Mouse (Mus musculus) hindbrain, embryonic 12.5 days (tissue): ENCODE results near the gene Sox1. TPM values are rescaled to one million over a fixed set of nuclear protein-coding genes. Genes with fewer than 3 reads are reported as not detected.

Experiments used
- ATAC-seq: fragments of 200-750 bp; cut with Nextera tagmentation; 2 replicates; pipeline ENCODE4 v1.8.0; 2017; ENCODE audit warnings: moderate TSS enrichment; ENCODE audit not compliant: low FRiP score
- H3K27ac ChIP-seq: fragments of 300-500 bp; sonication (generic); 2 replicates; pipeline ENCODE4 v1.5.1; 2016; ENCODE audit warnings: mild to moderate bottlenecking
- H3K27me3 ChIP-seq: fragments of 300-500 bp; sonication (generic); 2 replicates; pipeline ENCODE4 v1.6.1; 2016; ENCODE audit warnings: mild to moderate bottlenecking
- H3K36me3 ChIP-seq: fragments of 300-500 bp; sonication (generic); 2 replicates; pipeline ENCODE4 v1.6.1; 2016; ENCODE audit warnings: mild to moderate bottlenecking
- H3K4me1 ChIP-seq: fragments of 300-500 bp; sonication (generic); 2 replicates; pipeline ENCODE4 v1.6.1; 2016
- H3K4me2 ChIP-seq: fragments of 300-500 bp; sonication (generic); replicated peaks from 2 replicates; pipeline ENCODE4 v1.6.1; 2016; ENCODE audit warnings: mild to moderate bottlenecking
- H3K4me3 ChIP-seq: fragments of 300-500 bp; sonication (generic); 2 replicates; pipeline ENCODE4 v1.5.1; 2016; ENCODE audit warnings: mild to moderate bottlenecking
- H3K9ac ChIP-seq: fragments of 300-500 bp; sonication (generic); 2 replicates; pipeline ENCODE4 v1.6.1; 2016; ENCODE audit warnings: mild to moderate bottlenecking, moderate library complexity
- H3K9me3 ChIP-seq: fragments of 300-500 bp; sonication (generic); replicated peaks from 2 replicates; pipeline ENCODE4 v1.6.1; 2016; ENCODE audit warnings: mild to moderate bottlenecking
- WGBS: fragments of 180-500 bp; shearing (Covaris S2); methylation state at CpG from one replicate; pipeline ENCODE4 v1.1.7; 2016; 5-methylcytosine and 5-hydroxymethylcytosine counted together
- polyA plus RNA-seq: library from polyadenylated mRNA; unstranded; fragments of >200 nt; fragmentation: Nextera tagmentation; extraction: Ambion mirVana; gene quantifications from 2 replicates; pipeline ENCODE4 v1.2.1, GENCODE M21; 2016

Sox1 gene
- polyA plus RNA-seq, 1 experiment from 2014 or later = 3.5 TPM

GRCm38 (mm10) chr8:12430173-12430899 is 35.2 kb downstream of the Sox1 start:
- WGBS = under 1% methylated on average over 46 of the region's 46 CpGs
- H3K4me2 ChIP-seq = peak overlapping the region; percentile 55
- peak overlapping the region; percentile 29 for H3K4me3 ChIP-seq
- H3K9ac ChIP-seq = peak overlapping the region; percentile 44; the same call in 1 of the 2 replicates
- ATAC-seq = peak; percentile 76
- H3K4me1 ChIP-seq = peaks cover 55% of the 10 kb centered on the region
- H3K36me3 ChIP-seq = no peaks in the 10 kb centered on the region
- H3K27ac ChIP-seq = peak overlapping the region; percentile 85
- no peaks in the 10 kb centered on the region for H3K9me3 ChIP-seq
- peaks cover 92% of the 10 kb centered on the region for H3K27me3 ChIP-seq

- 1% methylated on average over 51 of the region's 51 CpGs for WGBS
- Histone ChIP-seq H3K27me3 (peaks cover 86% of the 10 kb centered on the region), H3K4me1 (peaks cover 55% of the 10 kb centered on the region), H3K4me2 (peak overlapping the region; percentile 55), H3K27ac (peak overlapping the region; percentile 85), H3K36me3 (no peaks in the 10 kb centered on the region), H3K4me3 (peak overlapping the region; percentile 29), H3K9me3 (no peaks in the 10 kb centered on the region), H3K9ac (peak overlapping the region; percentile 44; the same call in 1 of the 2 replicates)
- peak; percentile 45 for ATAC-seq
Measured at GRCm38 (mm10) chr8:12430900-12431737, 36.0 kb downstream of the Sox1 start.

- WGBS = 49% methylated on average over 6 of the region's 6 CpGs
- no peak overlapping the region for H3K9ac ChIP-seq
- no peak overlapping the region for H3K4me3 ChIP-seq
- ATAC-seq = no peak
- H3K4me1 ChIP-seq = peaks cover 55% of the 10 kb centered on the region
- no peak overlapping the region for H3K27ac ChIP-seq
- H3K9me3 ChIP-seq = no peaks in the 10 kb centered on the region
- peaks cover 81% of the 10 kb centered on the region for H3K27me3 ChIP-seq
- no peaks in the 10 kb centered on the region for H3K36me3 ChIP-seq
- H3K4me2 ChIP-seq = peak overlapping the region; percentile 55
Measured at GRCm38 (mm10) chr8:12431738-12432055, 36.6 kb downstream of the Sox1 start.

- peak overlapping the region; percentile 48; the same call in 1 of the 2 replicates for H3K27ac ChIP-seq
- peaks cover 72% of the 10 kb centered on the region for H3K27me3 ChIP-seq
- peaks cover 53% of the 10 kb centered on the region for H3K4me1 ChIP-seq
- H3K9me3 ChIP-seq = no peaks in the 10 kb centered on the region
- H3K4me2 ChIP-seq = no peak overlapping the region
- no peaks in the 10 kb centered on the region for H3K36me3 ChIP-seq
- WGBS = 29% methylated on average over 7 of the region's 7 CpGs
- H3K9ac ChIP-seq = no peak overlapping the region
- ATAC-seq = peak; percentile 43; the same call in 1 of the 2 replicates
- H3K4me3 ChIP-seq = no peak overlapping the region
Measured at GRCm38 (mm10) chr8:12432546-12432945, 37.5 kb downstream of the Sox1 start.

GRCm38 (mm10) chr8:12434771-12435170 is 39.7 kb downstream of the Sox1 start:
- no peak overlapping the region for H3K4me3 ChIP-seq
- 65% methylated on average over 3 of the region's 3 CpGs for WGBS
- H3K9me3 ChIP-seq = no peaks in the 10 kb centered on the region
- no peaks in the 10 kb centered on the region for H3K36me3 ChIP-seq
- no peak for ATAC-seq
- H3K27ac ChIP-seq = no peak overlapping the region
- no peak overlapping the region for H3K4me2 ChIP-seq
- H3K9ac ChIP-seq = no peak overlapping the region
- H3K27me3 ChIP-seq = peaks cover 51% of the 10 kb centered on the region
- peaks cover 33% of the 10 kb centered on the region for H3K4me1 ChIP-seq

- Histone ChIP-seq H3K27ac (no peak overlapping the region), H3K9me3 (no peaks in the 10 kb centered on the region), H3K4me1 (peaks cover 3% of the 10 kb centered on the region), H3K9ac (no peak overlapping the region), H3K27me3 (peaks cover 18% of the 10 kb centered on the region), H3K4me3 (no peak overlapping the region), H3K4me2 (no peak overlapping the region), H3K36me3 (no peaks in the 10 kb centered on the region)
- 88% methylated on average over 6 of the region's 6 CpGs for WGBS
- no peak for ATAC-seq
Measured at GRCm38 (mm10) chr8:12438021-12438420, 42.9 kb downstream of the Sox1 start.

GRCm38 (mm10) chr8:12439044-12439443 is 43.9 kb downstream of the Sox1 start:
- ATAC-seq = no peak
- H3K4me1 ChIP-seq = no peaks in the 10 kb centered on the region
- H3K36me3 ChIP-seq = no peaks in the 10 kb centered on the region
- H3K4me3 ChIP-seq = no peak overlapping the region
- H3K27ac ChIP-seq = no peak overlapping the region
- peaks cover 10% of the 10 kb centered on the region for H3K27me3 ChIP-seq
- H3K4me2 ChIP-seq = no peak overlapping the region
- WGBS = 39% methylated on average over 4 of the region's 4 CpGs
- H3K9ac ChIP-seq = no peak overlapping the region
- no peaks in the 10 kb centered on the region for H3K9me3 ChIP-seq

- peaks cover 10% of the 10 kb centered on the region for H3K27me3 ChIP-seq
- H3K4me1 ChIP-seq = no peaks in the 10 kb centered on the region
- no peak for ATAC-seq
- no peaks in the 10 kb centered on the region for H3K36me3 ChIP-seq
- no peak overlapping the region for H3K27ac ChIP-seq
- no peaks in the 10 kb centered on the region for H3K9me3 ChIP-seq
- H3K4me3 ChIP-seq = no peak overlapping the region
- H3K9ac ChIP-seq = no peak overlapping the region
- H3K4me2 ChIP-seq = no peak overlapping the region
- 89% methylated on average over 10 of the region's 10 CpGs for WGBS
Measured at GRCm38 (mm10) chr8:12439846-12440245, 44.8 kb downstream of the Sox1 start.

- Histone ChIP-seq H3K9me3 (no peaks in the 10 kb centered on the region), H3K27me3 (peaks cover 18% of the 10 kb centered on the region), H3K27ac (no peak overlapping the region), H3K9ac (no peak overlapping the region), H3K4me2 (no peak overlapping the region), H3K4me1 (peaks cover 5% of the 10 kb centered on the region), H3K4me3 (no peak overlapping the region), H3K36me3 (no peaks in the 10 kb centered on the region)
- WGBS = 93% methylated on average over 4 of the region's 4 CpGs
- ATAC-seq = no peak
Measured at GRCm38 (mm10) chr8:12440997-12441396, 45.9 kb downstream of the Sox1 start.

GRCm38 (mm10) chr8:12445258-12445657 is 50.2 kb downstream of the Sox1 start:
- no peak for ATAC-seq
- no peak overlapping the region for H3K27ac ChIP-seq
- no peak overlapping the region for H3K4me3 ChIP-seq
- no peak overlapping the region for H3K9ac ChIP-seq
- H3K4me1 ChIP-seq = peaks cover 12% of the 10 kb centered on the region
- H3K27me3 ChIP-seq = peaks cover 43% of the 10 kb centered on the region
- no peaks in the 10 kb centered on the region for H3K9me3 ChIP-seq
- H3K36me3 ChIP-seq = no peaks in the 10 kb centered on the region
- 62% methylated on average over 2 of the region's 2 CpGs for WGBS
- H3K4me2 ChIP-seq = no peak overlapping the region

- H3K9ac ChIP-seq = peak overlapping the region; percentile 32; the same call in 1 of the 2 replicates
- peak; percentile 76 for ATAC-seq
- WGBS = 2% methylated on average over 26 of the region's 26 CpGs
- peaks cover 43% of the 10 kb centered on the region for H3K27me3 ChIP-seq
- peak overlapping the region; percentile 8 for H3K4me3 ChIP-seq
- H3K4me1 ChIP-seq = peaks cover 12% of the 10 kb centered on the region
- H3K9me3 ChIP-seq = no peaks in the 10 kb centered on the region
- H3K4me2 ChIP-seq = peak overlapping the region; percentile 46
- H3K36me3 ChIP-seq = no peaks in the 10 kb centered on the region
- H3K27ac ChIP-seq = no peak overlapping the region
Measured at GRCm38 (mm10) chr8:12445926-12446680, 51.0 kb downstream of the Sox1 start.
